Mouse (Mus musculus): Measurements from ENCODE around the gene Lyz2.
"Not testable (repeated sequence)": the region's sequence is repeated elsewhere in the genome, so short reads cannot be mapped to it uniquely, and the experiment has no call there.

Lyz2 gene

GRCm38 (mm10) chr10:117282049-117282448, at the start of gene Lyz2:
Gene Lyz2, minus strand, starts transcription at chr10:117282321.
- in situ Hi-C loops (cut with MboI, MseI), result loop anchor here (10.0 kb wide), 1 partner anchor 1913 kb away; no protein-coding TSS in a partner anchor

- in situ Hi-C loops (cut with MboI, MseI), result no loop called here
Measured at GRCm38 (mm10) chr10:117330521-117330920, 48.4 kb upstream of the Lyz2 start.

- in situ Hi-C loops (cut with MboI, MseI), result no loop called here
Measured at GRCm38 (mm10) chr10:117323782-117324181, 41.7 kb upstream of the Lyz2 start.

- in situ Hi-C loops (cut with MboI, MseI), result no loop called here
Measured at GRCm38 (mm10) chr10:117322630-117323029, 40.5 kb upstream of the Lyz2 start.

GRCm38 (mm10) chr10:117320571-117320981, 38.5 kb upstream of the Lyz2 start:
- in situ Hi-C loops (cut with MboI, MseI), result no loop called here

- in situ Hi-C loops (cut with MboI, MseI), result no loop called here
Measured at GRCm38 (mm10) chr10:117316391-117316790, 34.3 kb upstream of the Lyz2 start.

- in situ Hi-C loops (cut with MboI, MseI), result no loop called here
Measured at GRCm38 (mm10) chr10:117313133-117313532, 31.0 kb upstream of the Lyz2 start.

- in situ Hi-C loops (cut with MboI, MseI), result no loop called here
Measured at GRCm38 (mm10) chr10:117312168-117312567, 30.0 kb upstream of the Lyz2 start.

GRCm38 (mm10) chr10:117304371-117304770, 22.2 kb upstream of the Lyz2 start:
- in situ Hi-C loops (cut with MboI, MseI), result no loop called here

- in situ Hi-C loops (cut with MboI, MseI), result no loop called here
Measured at GRCm38 (mm10) chr10:117301688-117302087, 19.6 kb upstream of the Lyz2 start.

GRCm38 (mm10) chr10:117299901-117300520, 17.9 kb upstream of the Lyz2 start:
- in situ Hi-C loops (cut with MboI, MseI), result no loop called here

- in situ Hi-C loops (cut with MboI, MseI), result no loop called here
Measured at GRCm38 (mm10) chr10:117299106-117299505, 17.0 kb upstream of the Lyz2 start.

- in situ Hi-C loops (cut with MboI, MseI), result no loop called here
Measured at GRCm38 (mm10) chr10:117298336-117298735, 16.2 kb upstream of the Lyz2 start.

- in situ Hi-C loops (cut with MboI, MseI), result no loop called here
Measured at GRCm38 (mm10) chr10:117292671-117293070, 10.6 kb upstream of the Lyz2 start, which contains the start of gene Lyz1. Gene Lyz1, minus strand, starts transcription at chr10:117292868.

GRCm38 (mm10) chr10:117290936-117291335, 8.8 kb upstream of the Lyz2 start:
- in situ Hi-C loops (cut with MboI, MseI), result not testable (repeated sequence)

- in situ Hi-C loops (cut with MboI, MseI), result no loop called here
Measured at GRCm38 (mm10) chr10:117290046-117290870, 8.1 kb upstream of the Lyz2 start.

- in situ Hi-C loops (cut with MboI, MseI), result loop anchor here (10.0 kb wide), 1 partner anchor 1906 kb away; no protein-coding TSS in a partner anchor
Measured at GRCm38 (mm10) chr10:117289034-117289505, 6.9 kb upstream of the Lyz2 start.

GRCm38 (mm10) chr10:117288197-117289033, 6.3 kb upstream of the Lyz2 start:
- in situ Hi-C loops (cut with MboI, MseI), result loop anchor here (10.0 kb wide), 1 partner anchor 1906 kb away; no protein-coding TSS in a partner anchor

- in situ Hi-C loops (cut with MboI, MseI), result loop anchor here (10.0 kb wide), 1 partner anchor 1907 kb away; no protein-coding TSS in a partner anchor
Measured at GRCm38 (mm10) chr10:117287226-117287850, 5.2 kb upstream of the Lyz2 start.

GRCm38 (mm10) chr10:117286366-117286970, 4.3 kb upstream of the Lyz2 start:
- in situ Hi-C loops (cut with MboI, MseI), result loop anchor here (10.0 kb wide), 1 partner anchor 1908 kb away; no protein-coding TSS in a partner anchor
